Mouse (Mus musculus) spleen, postnatal 36 days (tissue): ENCODE data around the gene Ap3b1.

Experiments used
- DNase-seq, 2 experiments: peaks; one replicate each; pipeline ENCODE4 v3.0.0; 2022; ENCODE audit warnings: low spot score in 2 of 2, mixed read lengths in 1 of 2

Gene Ap3b1

DNA sequence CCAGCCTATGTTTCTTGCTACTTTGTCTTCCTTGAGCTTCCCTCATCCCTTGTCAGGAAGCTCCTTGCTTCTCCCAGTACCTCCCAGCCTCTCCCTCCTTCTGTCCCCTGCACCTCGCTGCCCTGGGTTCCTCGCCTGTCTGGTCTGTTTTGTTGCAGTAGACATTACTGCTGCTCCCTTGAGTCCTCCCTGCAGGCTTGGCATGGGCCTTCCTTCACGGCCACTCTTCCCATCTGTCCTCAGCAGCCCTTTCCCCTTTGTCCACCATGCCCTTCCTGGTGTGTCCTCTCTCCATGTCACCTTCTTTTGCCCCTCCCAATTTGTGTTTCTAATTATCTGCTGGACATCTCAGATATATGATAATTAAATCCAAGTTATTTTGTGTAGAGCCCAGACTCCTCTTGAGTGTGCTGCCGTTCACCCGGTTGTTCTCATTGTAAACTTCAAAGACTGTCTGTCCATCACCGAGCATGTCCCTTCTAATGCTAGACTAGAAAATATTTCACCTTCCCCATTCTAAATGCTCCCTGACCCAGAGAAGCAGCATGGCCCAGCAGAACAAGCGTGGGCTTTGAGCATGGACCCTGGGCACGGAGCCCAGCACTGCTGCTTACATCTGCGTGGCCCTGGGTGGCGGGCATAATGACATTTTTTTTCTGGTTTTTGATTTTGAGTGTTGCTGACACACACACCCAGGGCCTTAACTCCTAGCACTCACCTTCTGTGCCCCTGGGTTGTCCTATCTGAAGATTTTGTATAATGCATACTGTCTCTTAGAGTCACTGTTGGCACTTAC is 181.3 kb downstream of the Ap3b1 start:
- DNase-seq = no peak

- no peak for DNase-seq
Observed at GRCm38 (mm10) chr13:94542061-94542460, 183.3 kb downstream of the Ap3b1 start.

DNA sequence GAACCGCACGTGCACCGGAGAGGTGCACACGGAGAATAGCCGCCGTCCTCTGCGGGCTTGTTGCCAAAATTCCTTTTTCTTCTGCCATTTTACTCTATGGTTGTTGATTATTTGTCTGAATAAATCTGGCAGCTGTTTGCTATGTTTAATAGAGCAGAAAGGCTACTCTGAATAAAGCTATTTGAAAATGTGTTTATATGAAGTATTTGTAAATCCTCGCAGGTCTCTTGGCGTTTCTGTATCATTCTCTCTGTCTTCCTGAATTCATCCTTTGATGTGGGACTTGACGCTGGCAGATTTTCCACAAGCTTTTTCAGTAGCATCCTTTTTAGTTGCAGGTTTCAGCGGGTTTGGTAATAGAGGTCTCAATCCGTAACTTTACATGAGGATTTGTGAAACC is 185.5 kb downstream of the Ap3b1 start:
- DNase-seq = no peak

GRCm38 (mm10) chr13:94545739-94546138 is 187.0 kb downstream of the Ap3b1 start:
- DNase-seq = no peak

DNA sequence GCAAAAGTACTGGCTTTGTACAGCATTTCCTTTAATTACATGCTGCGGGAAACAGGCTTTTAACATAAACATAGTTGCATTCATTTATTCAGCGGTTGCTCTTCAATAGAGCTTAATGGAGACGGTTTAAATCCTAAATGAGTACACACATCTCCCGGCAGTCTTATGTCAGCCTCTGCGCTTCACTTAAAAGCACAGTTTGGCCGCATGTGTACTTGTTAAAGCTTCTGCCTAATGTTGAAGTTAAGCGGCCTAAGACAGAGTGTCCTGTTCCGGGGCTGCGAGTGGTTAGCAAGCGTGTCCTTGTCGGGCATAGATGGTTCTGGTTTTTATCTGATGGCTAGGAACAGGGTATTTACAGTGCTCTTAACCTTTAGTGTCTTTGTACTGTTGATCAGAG is 187.5 kb downstream of the Ap3b1 start:
- DNase-seq = no peak

- no peak for DNase-seq
Observed at GRCm38 (mm10) chr13:94549580-94549979, 190.8 kb downstream of the Ap3b1 start.

GRCm38 (mm10) chr13:94550037-94550436 is 191.3 kb downstream of the Ap3b1 start:
- DNase-seq = no peak

DNA sequence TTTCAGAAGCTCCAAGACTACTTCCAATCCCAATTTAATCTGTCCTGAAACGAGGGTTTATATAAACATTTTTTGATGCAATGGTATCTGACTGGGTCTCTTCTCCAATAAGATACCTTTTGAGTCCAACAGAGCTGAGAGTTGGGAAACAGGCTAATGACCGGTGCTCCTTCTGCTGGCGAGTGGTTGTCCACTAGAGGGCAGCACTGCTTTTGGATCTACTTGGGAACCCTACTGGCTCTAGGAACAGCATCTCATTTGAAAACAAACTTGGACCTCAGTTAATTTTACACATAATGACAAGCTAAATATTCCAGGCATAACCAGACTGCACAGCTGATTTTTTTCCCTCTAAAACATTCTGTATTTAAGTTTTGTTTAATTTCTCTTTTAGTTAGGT is 201.3 kb downstream of the Ap3b1 start:
- peak; percentile 25 to 40 for DNase-seq

DNA sequence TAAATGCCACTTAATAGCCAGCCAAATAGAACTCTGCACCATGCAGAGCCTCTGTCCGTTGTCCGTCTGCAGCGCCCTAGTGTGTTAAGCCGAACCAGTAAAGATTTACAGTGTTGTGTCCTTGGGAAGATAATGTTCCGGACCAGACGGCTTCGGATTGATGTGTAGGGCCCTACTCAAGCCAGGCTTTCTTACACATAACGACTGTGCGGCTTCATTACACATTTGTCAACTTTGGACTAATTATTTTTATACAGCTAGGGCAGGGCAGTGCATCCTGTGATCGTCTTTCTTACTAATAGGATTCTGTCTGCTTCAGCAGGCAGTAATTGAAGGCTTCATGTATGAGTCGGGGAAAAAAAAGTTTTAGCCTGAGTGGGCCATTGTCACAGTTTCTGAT is 202.1 kb downstream of the Ap3b1 start:
- no peak for DNase-seq

- DNase-seq = no peak
Observed at GRCm38 (mm10) chr13:94562652-94563339, 204.0 kb downstream of the Ap3b1 start.

DNA sequence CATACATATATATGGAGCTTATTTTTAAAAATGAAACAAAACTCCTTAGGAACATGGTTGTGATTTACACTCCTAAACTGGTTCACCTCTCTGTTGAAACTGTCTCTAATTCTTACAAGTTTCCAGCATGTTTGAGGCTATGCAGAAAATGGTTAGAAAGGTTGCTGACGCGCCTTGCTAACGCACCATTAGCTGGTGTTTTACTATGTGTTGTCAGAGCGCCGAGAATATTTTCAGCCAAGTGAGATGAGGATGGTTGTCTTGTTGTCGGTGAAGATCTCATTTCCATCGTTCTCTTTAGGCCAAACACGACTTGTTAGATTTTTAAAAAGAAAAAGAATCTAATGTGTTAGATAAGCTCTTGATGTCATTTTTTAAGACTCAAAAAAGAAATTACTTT is 205.1 kb downstream of the Ap3b1 start:
- no peak for DNase-seq

DNA sequence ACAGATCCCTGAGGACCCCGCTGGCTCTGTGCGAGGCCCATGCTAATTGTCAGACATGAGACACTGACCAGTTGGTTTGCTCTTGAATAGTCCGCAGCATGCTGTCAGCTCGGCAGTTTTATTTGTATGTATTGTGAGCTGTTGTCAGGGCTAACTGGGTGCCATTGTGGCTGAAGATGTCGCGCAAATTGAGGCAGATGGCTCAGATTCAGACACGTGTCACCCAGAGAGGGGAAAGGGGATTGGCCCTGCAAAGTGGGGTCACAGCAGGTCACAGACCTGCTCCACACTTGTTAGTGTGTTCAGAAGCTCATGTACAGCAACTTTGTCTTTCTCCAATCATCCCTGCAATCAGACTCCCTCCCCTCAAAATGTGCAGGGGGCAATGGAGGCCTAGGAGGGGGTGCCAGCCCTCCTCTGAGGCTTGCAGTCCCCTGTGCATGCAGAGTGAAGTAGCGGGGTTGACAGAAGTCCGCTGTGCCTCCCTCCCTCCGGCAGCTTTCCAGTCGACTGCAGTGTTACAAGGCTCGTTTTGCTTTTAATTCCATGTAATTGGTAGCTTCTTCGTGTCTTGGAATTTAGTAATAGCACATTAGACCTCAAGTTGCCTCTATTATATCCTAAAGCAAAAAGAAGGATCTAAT is 205.7 kb downstream of the Ap3b1 start:
- DNase-seq = no peak

GRCm38 (mm10) chr13:94565176-94565575 is 206.4 kb downstream of the Ap3b1 start:
- DNase-seq = no peak

- DNase-seq = no peak
Observed at GRCm38 (mm10) chr13:94565616-94566015, 206.9 kb downstream of the Ap3b1 start.

- no peak for DNase-seq
Observed at GRCm38 (mm10) chr13:94567739-94568138, 209.0 kb downstream of the Ap3b1 start.

DNA sequence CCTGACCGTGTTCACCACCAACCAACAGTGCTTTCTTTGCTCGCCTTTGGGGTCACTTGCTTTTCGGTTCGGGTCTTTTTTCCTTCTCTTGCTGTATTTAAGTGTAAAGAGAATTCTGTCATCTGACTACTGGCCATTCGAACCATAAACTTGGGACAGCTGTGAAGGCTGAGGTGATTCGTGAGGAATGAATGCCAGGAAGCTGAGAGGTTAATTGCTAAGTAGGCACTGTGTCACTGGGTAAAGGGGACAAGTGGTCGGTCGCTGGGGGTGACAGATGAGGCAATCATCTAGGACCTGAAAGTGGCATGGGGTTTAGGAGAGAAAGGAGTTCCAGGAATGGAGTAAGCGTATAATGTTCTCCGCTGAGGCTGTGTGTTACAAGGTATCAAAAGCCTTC is 212.2 kb downstream of the Ap3b1 start:
- DNase-seq = no peak

GRCm38 (mm10) chr13:94573356-94573755 is 214.6 kb downstream of the Ap3b1 start:
- no peak for DNase-seq

DNA sequence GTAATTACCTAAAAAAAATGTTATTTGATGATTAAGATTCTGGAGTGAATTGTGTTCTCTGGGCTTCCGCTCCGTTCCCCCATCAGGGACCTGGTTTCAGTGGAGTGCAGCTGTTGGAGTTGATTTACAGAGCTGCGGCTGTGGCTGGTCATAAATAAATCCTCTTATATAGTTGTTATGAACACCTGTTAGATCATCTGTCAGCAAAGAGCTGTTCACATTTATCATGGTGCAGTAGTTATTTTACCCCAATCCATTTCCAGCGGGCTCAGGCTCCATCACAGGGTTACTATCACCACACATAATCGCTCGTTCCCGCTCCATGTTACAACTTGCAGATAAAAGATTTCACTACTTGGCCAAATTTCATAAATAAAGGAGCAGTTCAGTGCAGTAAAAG is 215.1 kb downstream of the Ap3b1 start:
- DNase-seq = no peak

- DNase-seq = no peak
Observed at GRCm38 (mm10) chr13:94575607-94576398, 217.0 kb downstream of the Ap3b1 start.

DNA sequence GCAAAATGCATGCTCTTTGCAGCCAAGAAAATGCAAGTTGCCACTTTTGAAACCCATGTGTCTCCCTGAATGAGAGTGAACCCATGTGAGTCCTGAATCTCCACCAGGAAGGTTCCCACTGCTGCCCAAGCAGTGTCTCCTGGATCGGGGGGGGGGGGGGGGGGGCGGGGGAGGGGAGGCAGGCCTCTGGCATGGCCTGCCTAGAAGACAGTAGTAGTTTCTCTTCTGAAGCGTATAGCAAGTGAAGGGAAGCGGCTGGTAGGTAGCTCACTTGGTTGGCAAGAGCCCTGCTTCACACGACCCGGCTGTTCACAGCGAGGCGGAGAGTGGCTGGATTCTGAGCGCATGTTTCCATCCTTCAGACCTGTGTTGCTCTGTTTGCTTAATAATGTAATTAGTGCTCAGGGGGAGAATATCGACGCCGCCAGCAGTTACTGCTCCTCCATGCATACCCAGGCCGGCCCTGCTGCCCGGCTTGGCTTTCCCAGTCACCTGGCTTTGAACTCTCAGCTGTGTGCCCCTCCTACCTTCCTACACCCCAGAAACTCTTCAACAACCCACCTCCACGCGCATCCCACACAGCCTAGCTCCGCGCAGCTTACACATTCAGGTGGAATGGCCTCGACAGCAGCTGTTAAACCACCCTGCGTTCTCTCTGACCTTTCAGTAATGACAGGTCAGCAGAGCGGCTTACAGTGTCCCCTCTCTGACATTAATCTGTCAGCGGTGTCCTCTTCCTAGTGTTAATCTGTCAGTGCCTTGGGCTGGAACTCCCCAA is 217.8 kb downstream of the Ap3b1 start:
- no peak for DNase-seq

DNA sequence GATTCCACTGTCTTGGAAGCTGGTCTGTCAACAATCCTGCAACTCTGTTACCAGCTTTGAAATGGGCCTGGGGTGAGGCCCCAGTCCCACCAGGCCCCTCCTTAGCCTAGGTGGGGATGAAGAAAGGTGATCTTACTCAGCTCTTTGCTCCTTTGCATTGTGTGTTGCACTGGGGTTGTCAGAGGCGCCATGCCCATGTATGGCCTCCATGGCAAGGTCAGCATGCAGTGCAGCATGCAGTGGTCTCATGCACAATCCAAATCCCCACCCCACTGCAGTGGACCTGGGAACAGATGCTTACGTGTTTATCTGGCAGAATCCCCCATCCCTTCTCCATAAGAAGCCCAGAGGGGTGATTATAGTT is 218.4 kb downstream of the Ap3b1 start:
- no peak for DNase-seq
